Mouse (Mus musculus) cortical plate, adult 2 months (tissue): Measurements from ENCODE around the gene Gm28372.

Experiments
- CTCF ChIP-seq: fragments of 200-500 bp; IDR thresholded peaks from 2 replicates; pipeline ENCODE4 v1.5.1; 2011; ENCODE audit warnings: mild to moderate bottlenecking, control low read depth, low read length; ENCODE audit not compliant: insufficient read depth; ENCODE audit errors: extremely low read depth
- POLR2A ChIP-seq: fragments of 200-500 bp; IDR thresholded peaks from 2 replicates; pipeline ENCODE4 v1.6.1; 2011; ENCODE audit warnings: mild to moderate bottlenecking, low read length, control low read depth; ENCODE audit not compliant: insufficient read depth; ENCODE audit errors: extremely low read depth

GRCm38 (mm10) chr2:130408194-130408593 lies 3.2 kb downstream of the Gm28372 start:
- TF ChIP-seq CTCF (no peak), POLR2A (no peak)
